Mouse (Mus musculus): ENCODE data around the gene Rbck1.

Rbck1 gene

DNA sequence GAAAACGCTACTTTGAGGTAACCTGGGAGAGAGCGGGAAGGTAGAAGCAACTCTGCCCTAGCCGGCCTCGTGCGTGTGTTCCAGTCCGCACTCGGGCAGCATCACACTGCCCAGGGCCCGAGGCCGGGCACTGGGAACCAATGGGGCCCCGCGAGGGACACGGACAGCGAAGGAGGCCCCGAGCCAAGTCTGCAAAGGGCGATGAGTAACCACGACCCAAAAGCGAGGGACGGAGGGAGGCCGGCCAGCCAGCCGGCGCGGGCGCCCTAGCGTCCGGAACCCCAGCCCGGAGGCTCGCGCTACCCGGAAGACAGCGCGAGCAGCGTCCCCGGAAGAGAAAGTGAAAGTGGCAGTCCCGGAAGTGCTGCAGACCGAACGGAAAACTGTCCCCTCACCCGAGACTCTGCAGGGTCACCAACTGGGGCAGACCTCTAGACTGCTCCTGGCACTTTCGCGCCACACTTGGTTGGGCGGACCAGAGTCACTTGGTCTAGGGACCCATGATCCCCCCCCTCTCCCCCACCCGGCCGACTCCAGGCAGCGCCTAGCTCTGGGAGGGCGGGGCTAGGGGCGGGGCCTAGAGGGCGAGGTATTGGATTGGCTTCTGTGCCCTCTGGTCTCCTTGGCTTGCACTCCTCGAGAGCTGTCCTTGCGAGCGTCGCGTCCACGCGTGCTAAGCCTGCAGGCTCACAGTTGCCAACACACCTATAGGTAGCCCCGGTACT, at the start of gene Rbck1:
TSS of gene Rbck1 (minus strand) at position 553 of the 725 bp plus-strand sequence.
- DNase-seq, result peak; percentile 97

DNA sequence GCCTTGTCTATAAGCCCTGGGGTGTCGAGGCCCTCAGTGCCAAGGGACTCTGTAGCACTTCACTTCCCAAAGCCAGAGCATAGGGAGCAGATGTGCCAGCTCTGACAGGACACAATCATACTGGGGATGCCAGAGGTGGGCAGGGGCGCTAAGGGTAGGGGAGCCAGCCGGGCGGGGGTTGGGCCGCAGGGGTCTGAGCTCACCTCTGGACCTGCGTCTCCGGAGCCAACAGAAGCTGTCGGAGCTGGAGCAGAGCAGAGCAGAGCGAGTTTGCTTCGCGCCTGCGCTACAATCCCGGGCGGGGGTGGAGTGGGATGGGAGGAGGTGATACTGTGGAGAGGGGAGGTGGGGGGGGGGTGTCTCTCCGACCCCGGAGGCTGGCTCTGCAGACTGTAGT, 43.9 kb upstream of the Rbck1 start, which contains the start of gene Nrsn2:
TSS of gene Nrsn2 (minus strand) at position 294 of the 397 bp plus-strand sequence.
- DNase-seq, result no peak

DNA sequence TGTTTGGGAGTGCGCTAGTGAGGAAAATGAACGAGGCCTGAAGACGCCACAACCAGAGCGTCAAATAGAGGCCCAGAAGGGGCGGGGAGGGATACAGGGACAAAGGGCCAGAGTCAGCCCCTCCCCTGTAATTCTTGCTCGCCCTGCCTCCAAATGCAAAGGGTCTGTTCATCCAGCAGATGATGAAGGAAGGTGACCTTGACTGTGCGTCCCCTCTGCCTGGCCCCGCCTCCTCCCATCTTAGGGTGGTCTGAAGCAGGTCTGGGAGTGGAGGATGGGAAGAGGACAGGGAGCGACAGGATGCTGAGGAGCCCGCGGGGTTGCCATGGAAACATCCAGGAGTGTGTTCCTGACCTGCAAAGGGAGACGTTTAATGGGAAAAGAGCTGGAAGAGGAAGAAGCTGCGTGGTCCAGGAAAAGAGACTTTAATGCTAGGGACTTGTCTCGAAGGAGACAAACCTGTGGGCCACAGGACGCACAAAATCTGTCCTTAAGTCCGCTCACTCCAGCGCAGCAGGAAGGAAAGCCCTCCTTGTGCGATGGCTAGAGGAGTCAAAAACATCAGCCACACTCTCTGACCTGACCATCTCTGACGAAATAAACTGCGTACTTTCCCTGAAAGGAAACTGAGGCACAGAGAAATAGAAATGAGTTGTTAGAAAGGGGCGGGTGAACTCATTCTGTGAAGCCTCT, 43.3 kb upstream of the Rbck1 start:
- no peak for DNase-seq

DNA sequence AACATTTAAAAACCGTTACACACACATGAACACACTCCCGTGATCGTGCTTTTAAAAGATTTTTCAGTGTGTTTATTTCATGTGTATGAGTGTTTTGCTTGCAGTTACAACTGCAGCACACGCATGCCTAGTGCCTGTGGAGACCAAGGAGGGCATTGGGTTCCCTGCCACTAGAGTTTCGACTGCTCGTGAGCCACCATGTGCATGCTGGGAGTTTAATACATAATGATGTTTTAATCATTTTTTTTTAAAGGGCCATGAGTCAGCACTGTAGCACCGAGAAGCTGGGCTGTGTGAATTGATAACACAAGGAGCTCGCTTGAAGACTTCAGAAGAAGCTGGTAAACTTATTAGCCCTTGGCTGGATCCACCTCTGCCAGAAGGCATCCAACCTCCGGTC, 41.1 kb upstream of the Rbck1 start:
- DNase-seq, result no peak

DNA sequence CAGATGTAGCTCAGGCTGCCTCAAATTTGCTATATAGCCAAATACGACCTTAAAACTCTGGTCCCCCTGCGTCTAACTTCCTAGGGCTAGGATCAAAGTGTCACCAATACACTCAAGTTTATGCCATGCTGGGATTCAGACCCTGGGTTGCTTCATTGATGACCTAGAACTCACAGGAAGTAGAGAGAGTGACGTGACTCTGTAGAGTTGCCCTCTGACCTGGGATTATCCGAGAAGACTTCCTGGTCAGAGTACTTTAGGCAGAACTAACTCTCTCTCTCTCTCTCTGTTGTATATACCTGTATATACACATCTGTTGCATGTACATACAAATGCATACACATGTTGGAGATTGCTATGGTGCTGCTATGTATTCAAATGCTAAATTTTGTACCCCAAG, 40.2 kb upstream of the Rbck1 start:
- no peak for DNase-seq

DNA sequence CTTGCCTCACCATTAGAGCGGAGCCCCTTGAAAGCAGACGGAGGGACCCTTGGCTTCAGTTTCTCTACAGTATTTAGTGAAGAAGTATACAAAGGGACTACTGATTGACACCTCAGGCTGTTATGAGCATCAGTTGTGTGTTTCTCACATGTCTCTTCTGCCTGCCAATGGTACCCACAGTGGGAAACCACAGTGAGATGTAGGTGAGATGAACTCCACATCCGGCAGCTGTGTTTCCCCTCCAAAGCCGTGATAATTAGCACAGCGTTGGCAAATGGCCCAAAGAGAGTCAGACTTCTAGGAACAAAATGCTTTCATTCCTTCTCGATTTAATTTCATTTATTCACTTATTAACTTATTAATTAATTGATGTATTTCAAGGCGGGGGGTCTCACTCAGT, 39.7 kb upstream of the Rbck1 start:
- DNase-seq, result no peak

DNA sequence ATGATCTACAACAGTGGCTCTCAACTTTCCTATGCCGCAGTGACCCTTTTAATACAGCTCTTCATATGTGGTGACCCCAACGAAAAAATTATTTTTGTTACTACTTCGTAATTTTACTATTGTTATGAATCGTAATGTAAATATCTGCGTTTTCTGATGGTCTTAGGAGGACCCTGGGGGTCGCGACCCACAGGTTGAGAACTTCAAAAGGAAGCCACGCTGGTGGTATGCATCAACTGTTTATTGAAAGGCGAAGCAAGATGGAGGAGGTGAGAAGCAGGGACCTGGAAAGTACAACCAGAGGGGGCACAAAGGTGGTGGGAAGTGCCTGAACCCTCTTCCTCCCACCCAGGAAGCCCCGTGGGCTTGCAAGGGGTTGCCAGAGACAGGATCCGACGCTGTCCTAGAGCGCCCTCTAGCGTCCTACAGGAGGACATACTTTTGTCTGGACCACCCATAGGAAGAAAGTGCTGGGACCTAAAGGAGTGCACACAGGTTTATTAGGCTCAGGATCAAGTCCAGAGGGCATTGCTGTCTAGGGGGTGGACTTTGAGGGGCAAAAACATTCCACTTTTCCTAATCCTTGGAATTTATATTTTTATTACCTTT, 36.2 kb upstream of the Rbck1 start:
- DNase-seq, result peak; percentile 62

DNA sequence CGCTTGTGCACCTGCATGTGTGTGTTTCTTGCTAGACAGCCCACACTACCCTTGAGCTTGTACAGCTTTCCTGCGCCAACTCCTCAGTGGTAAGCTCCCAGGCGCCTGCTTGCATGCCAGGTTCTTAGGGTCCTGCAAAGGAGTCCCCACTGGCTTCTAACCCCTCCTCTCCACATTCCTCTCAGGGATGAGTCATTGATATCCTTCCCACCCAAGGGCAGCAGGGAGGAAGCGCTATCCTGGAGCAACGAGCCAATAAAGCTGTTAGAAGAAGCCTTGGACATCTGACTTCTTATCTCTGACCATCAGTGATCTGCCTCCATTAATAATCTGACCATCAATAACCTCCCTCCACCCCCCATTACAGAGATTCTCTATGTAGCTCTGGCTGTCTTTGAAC, 35.5 kb upstream of the Rbck1 start:
- no peak for DNase-seq

DNA sequence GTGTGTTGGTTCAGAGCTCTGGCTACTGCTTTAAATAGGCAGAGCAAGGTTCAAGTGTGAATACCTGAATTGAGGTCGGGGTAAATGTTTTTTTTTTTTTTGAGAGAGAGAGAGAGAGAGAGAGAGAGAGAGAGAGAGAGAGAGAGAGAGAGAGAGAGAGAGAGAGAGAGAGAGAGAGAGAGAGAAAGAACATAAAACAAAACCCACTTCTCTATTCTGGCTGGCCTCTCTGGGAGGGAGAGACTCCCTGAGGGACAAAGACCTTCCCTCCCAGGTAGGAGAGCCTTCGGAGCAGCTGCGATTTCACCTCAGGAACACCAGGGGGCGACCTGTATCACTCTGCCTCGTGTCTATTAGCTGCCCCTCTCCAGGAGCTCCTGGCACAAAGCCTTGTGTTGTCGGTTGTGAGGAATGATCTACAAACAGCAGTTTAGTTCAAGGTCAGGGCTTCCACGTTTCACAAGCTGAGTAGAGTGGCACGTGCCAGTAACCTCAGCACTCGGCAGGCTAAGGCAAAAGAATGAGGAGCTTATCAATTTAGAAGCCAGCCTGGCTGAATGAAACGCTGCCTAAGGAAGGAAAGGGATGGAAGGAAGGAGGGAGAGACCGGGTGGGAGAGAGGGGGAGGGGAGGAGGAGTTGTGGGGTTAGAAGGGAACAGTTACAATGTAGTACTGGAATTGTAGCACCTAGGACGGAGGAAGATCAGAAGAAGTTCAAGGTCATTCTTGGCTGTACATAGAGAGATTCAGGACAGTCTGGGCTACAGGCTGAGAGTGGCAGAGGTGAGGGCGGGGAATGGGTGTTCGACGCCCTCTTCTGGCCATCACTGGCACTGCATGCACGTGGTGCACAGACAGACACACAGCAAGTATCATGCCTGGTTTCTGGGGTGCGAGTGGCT, 31.0 kb upstream of the Rbck1 start:
- peak; percentile 76 for DNase-seq

DNA sequence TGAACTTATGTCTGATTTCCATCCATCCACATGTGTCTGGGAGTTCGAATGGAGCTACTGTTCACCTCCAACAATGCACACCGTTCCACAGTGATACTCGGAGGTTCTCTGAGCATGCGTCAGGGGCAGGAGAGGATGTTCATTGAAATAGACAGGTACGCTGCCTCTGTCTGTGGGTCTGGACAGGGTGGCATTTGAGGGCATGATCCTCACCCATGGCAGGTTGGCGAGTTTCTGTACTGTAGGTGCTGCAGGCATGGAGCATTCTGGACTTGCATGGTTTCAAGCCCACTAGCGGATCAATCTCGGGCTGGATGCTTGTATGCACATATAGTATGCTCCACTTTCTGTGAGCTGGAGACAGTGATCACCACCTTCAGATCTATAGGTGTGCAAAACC, 28.7 kb upstream of the Rbck1 start:
- DNase-seq, result no peak

DNA sequence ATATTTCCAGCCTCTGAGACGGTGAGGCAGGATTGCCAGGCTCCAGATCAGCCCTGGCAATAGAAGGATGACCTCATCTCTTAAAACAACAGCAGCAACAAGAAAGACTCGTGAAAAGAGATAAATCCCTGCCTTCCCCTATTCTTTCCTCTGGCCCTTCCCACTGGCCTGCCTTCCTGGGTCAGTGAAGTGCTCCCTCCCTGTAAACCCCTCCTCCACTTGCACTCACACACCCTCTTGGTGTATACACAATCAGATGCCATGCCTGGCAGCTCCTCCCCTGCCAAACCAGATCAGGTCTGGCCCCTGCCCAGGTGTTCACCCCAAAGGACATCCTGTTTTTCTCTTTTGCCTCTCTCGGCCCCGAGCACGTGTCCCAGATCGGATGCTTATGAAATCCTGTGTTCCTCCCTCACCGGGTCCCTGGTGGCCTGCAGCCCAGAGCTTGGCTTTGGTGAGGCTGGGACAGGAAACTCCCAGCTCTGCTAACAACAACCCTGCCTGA, 27.9 kb upstream of the Rbck1 start:
- DNase-seq, result no peak

DNA sequence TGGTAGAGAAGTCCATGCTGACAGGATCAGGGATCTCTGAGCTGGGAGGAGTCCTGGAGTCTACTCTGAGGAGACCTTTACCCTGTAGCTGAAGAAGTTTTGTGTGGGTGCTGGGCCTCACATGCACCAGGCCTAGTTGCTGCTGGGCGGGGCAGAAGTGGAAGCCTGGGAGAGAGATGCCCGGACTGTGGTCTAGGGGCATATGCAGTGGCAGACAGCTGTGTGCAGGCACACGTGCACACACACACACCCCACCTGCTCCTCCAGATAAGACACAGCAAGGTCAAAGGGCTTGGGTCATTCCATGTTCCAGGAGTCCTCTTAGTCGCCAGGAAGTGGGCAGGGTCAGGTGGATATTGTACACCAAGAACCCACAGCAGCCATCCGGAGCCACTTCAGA, 27.2 kb upstream of the Rbck1 start:
- no peak for DNase-seq

DNA sequence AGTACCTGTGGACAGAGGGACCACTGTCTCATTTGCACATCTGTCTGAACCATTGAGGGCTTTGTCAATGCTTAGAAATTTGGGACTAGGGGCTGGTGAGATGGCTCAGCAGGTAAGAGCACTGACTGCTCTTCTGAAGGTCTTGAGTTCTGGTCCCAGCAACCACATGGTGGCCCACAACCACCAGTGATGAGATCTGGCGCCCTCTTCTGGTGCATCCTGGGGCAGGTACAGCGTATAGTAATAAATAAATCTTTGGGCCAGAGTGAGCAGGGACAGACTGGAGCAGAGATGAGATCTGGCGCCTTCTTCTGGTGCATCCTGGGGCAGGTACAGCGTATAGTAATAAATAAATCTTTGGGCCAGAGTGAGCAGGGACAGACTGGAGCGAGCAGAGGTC, 26.5 kb upstream of the Rbck1 start:
- peak; percentile 49 for DNase-seq

DNA sequence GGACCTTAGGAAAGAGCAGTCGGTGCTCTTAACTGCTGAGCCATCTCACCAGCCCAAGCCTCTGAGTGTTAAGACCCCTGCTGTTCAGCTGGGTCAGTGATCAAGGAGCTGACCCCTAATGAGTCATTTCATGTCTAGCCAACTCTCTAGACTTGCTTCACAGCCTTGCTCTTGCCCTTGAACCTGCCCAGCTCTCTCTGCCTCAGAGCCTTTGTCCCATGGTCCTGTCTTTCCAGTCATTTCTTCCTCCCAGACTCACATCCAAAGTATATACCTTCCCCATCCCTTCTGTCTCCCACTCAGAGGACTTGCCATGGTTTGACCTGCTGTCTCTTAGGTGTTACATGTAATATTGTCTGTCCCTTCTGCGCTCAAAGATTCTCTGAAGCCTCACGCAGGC, 24.8 kb upstream of the Rbck1 start:
- no peak for DNase-seq

DNA sequence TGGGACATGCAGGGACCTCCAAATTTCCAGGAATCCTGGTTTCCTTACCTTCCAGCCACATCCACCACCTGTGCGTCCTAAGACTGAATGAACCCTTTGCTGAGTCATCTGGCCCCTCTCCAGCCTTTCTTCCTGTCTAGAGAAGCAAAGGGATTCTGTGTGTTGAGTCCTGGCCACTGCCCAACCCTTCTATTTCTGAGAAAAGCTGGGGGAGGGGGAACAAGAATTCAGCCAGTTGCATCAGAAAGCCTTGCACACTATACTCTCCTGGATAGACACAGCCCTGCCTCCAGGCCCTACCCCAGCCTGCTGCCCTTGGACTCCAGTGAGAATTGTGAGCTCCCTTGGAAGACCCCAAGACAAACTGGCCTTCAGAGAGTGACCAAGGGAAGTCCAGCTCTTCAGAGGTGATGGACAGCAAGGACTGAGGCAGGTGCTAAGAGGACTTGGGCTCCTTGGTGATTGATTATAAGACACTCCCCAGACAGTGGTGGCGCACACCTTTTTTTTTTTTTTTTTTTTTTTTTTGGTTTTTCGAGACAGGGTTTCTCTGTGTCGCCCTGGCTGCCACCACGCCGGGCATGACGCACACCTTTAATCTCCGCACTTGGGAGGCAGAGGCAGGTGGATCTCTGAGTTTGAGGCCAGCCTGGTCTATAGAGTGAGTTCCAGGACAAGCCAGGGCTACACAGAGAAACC, 17.5 kb upstream of the Rbck1 start:
- DNase-seq, result peak; percentile 46

DNA sequence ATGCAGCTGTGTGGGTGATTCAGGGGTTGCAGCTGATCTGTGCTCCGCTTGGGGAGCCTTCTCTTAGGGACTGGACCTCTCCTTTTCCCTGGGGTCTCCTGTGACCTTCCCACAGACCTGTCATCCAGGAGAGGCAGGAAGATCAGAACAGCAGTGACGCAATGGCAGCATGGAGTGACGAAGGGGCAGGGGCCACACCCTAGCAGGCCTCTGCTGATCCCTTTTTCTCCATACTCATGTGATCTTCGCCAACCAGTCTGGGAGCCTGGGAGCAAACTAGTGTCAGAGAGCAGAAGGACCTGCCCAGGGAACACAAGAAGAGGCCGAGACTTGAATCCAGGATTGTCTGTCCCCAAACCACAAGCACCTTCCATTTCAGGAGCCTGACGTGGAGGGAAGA, 16.8 kb upstream of the Rbck1 start:
- peak; percentile 26 for DNase-seq

DNA sequence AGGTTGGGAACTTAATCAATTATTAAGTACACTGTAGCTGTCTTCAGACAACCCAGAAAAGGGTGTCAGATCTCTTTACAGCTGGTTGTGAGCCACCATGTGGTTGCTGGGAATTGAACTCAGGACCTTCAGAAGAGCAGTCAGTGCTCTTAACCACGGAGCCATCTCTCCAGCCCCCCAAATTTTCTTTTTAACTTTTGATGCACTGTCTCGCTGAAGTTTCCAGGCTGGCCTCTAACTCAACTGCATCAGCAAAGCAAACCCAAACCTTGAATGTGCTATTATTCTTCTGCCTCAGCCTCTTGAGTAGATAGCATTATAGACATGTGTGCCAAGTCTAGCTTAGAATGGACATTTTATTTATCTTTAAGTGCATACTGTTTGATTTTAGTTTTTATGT, 15.3 kb upstream of the Rbck1 start:
- DNase-seq, result no peak

DNA sequence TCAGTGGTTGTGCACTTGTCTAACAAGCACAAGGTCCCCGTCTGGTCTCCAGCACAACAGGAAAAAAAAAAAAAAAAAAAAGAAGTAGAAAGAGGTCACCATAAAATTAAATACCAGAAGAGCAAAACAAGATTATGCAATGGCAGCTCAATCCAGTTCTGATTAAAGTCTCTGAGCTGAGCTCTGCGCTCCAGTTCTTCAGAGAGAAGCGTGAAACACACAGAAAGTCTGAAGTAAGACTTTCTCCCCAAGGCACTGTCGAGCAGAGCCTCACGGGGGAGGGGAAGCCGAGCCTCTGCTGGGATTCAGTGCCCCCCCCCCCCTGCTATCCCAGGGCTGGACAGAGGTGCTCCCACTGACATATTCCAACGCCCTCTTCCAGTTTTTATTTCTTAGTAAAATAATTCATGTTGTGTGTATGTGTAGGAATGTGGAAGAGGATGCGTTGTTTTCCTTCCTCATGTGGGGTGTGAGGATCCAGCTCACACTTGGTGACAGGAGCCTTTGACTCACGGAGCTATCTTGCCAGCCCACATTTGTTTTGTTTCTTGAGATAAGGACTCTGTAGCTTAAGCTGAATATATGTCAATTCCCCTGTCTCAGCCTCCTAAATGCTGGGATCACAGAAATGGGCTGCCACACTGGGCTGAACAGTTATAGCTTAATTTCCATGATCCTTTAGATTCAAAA, 14.5 kb upstream of the Rbck1 start:
- DNase-seq, result peak; percentile 60

DNA sequence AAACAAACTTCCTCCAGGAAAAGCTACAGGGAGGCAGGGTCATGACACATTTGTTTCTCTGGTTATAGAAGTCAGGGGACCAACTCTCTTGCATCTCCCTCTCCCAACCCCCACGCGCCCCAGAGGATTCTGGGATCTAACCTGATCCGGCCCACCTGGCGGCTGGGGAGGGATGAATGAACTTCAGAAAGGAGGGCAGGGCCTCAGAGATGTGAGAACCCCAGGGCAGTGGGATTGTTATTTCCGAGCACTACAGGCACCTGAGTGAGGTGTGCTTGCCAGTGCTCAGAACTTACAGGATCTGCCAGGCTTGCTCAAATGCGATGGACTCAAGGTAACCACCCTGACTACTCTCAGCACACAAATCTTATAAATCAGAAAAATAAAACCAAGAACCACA, 12.9 kb upstream of the Rbck1 start:
- no peak for DNase-seq

DNA sequence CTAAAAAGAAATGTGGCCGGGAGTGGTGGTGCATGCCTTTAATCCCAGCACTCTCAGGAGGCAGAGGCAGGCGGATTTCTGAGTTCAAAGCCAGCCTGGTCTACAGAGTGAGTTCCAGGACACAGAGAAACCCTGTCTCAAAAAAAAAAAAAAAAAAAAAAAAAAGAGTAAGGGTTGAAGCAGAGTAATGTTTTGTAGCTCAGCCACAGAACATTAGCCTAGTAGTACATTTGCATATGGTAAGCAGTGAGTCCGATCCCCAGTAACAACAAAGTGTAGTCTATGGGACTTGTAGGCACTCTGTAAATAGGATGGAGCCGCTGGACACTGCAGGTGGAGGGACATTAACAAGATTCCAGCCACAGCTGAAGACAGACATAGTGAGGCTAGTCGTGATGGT, 12.5 kb upstream of the Rbck1 start:
- no peak for DNase-seq

DNA sequence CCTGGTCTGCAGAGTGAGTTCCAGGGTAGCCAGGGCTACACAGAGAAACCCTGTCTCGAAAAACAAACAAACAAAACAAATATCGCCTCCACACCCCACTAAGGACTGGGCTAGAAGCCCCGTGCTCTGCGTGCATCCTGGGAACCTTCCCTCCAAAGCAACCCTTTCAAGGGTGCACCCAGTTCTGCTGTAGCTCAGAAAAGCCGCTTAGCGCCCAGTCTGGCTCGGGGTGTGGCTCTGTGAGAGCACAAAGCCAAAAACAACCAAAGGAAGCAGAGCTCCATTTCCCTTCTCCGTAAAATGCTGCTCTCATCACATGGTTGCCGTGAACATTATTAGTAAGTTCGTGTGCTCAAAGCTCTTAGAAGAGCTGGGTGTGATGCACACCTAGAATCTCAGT, 11.9 kb upstream of the Rbck1 start:
- DNase-seq, result no peak

Data from liver (tissue).